Mouse (Mus musculus): ENCODE data around the gene Arl3. TPM values are rescaled to one million over a fixed set of nuclear protein-coding genes. Genes with fewer than 3 reads are reported as not detected.
A peak's percentile ranks its signal among the peaks of the same experiment; 100 is the strongest.

Arl3 gene
- polyA plus RNA-seq, 1 experiment from 2014 or later: 83.7 TPM

DNA sequence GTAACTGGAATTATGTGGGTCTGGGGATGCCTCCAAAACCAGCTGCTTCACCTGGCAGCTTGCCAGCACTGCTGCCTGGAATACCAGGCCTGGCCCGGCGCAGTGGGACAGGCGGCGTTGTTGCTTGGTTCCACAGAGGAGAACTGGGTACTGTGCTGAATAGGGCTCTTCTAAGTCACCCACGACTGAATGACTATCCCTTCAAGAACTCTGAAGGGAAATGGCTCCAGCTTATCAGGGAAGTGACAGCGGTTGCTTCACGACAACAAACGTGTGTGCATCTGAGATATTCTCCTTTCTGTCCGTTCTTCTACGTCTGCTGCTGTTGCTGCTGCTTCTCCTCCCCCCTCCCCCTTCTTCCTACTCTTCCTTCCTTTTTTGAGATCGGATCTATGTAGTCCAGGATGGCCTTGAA, 19.4 kb downstream of the Arl3 start:
- no peak overlapping the region for H3K4me2 ChIP-seq (ENCODE audit: low read depth, low read length)
- no peaks in the 10 kb centered on the region for H3K27me3 ChIP-seq (replicated peaks; ENCODE audit: control insufficient read depth, insufficient read depth, low read length)
- peak; percentile 87 for DNase-seq (ENCODE audit: low spot score)
- no peaks in the 10 kb centered on the region for H3K9me3 ChIP-seq (ENCODE audit: control insufficient read depth, low read length)
- H3K4me1 ChIP-seq (ENCODE audit: control insufficient read depth, insufficient read depth, low read length): no peaks in the 10 kb centered on the region
- 66% methylated on average over 11 of the region's 11 CpGs for WGBS
- H3K4me3 ChIP-seq (ENCODE audit: low read depth, low read length): no peak overlapping the region
- ATAC-seq (ENCODE audit: low read depth): peak; percentile 79; the same call in 1 of the 2 replicates
- no peak overlapping the region; the same call in 1 of the 2 replicates for H3K27ac ChIP-seq (replicated peaks; ENCODE audit: low read depth, low read length)
- H3K36me3 ChIP-seq (ENCODE audit: control insufficient read depth, insufficient read depth, low read length): peaks cover 78% of the 10 kb centered on the region
- H3K9ac ChIP-seq (ENCODE audit: low read depth, low read length): no peak overlapping the region

DNA sequence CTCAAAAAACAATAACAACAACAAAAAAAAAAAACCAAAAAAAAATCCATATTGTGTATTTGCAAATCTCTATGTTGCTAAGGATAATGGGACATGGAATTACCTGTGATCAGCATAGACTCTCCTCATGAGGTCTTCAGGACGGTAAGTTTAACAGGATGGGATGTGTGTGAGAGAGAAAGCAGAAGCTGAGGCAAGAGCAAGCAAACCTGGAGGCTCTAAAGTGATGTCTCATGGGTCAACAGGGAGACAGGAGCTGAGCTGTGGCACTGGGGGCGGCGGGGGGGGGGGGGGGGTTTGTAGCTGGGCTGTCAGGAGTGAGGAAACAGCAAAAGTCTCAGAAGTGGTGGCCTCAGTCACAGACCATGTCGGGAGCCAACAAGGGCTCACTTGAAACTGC, 20.5 kb downstream of the Arl3 start:
- Histone ChIP-seq H3K4me1 (ENCODE audit: control insufficient read depth, insufficient read depth, low read length) (no peaks in the 10 kb centered on the region), H3K36me3 (ENCODE audit: control insufficient read depth, insufficient read depth, low read length) (peaks cover 81% of the 10 kb centered on the region), H3K27ac (replicated peaks; ENCODE audit: low read depth, low read length) (no peak overlapping the region), H3K9ac (ENCODE audit: low read depth, low read length) (no peak overlapping the region), H3K4me3 (ENCODE audit: low read depth, low read length) (no peak overlapping the region), H3K4me2 (ENCODE audit: low read depth, low read length) (no peak overlapping the region), H3K27me3 (replicated peaks; ENCODE audit: control insufficient read depth, insufficient read depth, low read length) (no peaks in the 10 kb centered on the region), H3K9me3 (ENCODE audit: control insufficient read depth, low read length) (no peaks in the 10 kb centered on the region)
- 90% methylated on average over 4 of the region's 4 CpGs for WGBS
- no peak for DNase-seq (ENCODE audit: low spot score)
- no peak for ATAC-seq (ENCODE audit: low read depth)

DNA sequence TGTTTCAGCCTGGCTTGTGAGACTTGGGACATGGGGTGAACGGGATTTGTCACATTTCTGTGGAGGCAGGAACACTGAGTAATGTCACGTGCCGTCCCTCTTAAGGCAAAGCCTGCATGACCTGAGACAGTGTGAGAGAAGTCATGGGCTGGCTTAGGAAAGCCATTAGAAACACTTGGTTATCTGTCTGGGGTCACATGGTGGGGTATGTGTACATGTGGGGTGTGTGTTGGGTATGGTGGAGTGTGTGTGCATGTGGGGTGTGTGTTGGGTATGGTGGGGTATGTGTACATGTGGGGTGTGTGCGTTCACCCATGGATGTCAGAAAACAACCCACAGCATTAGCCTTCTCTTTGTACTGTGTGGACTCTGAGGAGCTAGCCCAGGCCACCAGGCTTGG, 22.6 kb downstream of the Arl3 start:
- Histone ChIP-seq H3K4me1 (ENCODE audit: control insufficient read depth, insufficient read depth, low read length) (no peaks in the 10 kb centered on the region), H3K4me2 (ENCODE audit: low read depth, low read length) (no peak overlapping the region), H3K27me3 (replicated peaks; ENCODE audit: control insufficient read depth, insufficient read depth, low read length) (no peaks in the 10 kb centered on the region), H3K4me3 (ENCODE audit: low read depth, low read length) (no peak overlapping the region), H3K9me3 (ENCODE audit: control insufficient read depth, low read length) (no peaks in the 10 kb centered on the region), H3K27ac (replicated peaks; ENCODE audit: low read depth, low read length) (no peak overlapping the region), H3K36me3 (ENCODE audit: control insufficient read depth, insufficient read depth, low read length) (peaks cover 72% of the 10 kb centered on the region), H3K9ac (ENCODE audit: low read depth, low read length) (no peak overlapping the region)
- WGBS: 98% methylated on average over 4 of the region's 4 CpGs
- DNase-seq (ENCODE audit: low spot score): no peak
- no peak for ATAC-seq (ENCODE audit: low read depth)

DNA sequence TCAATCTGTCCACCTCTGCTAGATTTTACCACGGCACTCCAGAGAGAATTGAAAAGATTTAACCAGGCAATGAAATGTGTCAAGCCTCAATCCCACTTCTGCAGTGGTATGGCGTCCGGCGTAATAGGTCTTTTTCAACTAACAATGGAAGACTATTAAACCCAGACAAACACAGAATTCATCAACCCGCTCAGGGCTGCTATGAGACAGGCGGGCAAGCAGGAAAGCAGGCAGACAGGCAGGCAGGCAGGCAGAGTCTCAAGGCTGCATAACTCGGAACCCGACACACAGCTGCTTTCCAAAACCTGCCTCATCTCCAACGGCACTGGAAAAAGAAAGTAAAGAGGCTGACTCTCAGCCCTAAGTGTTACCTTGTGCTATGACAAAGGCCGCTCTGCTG, 24.9 kb downstream of the Arl3 start:
- 75% methylated on average over 10 of the region's 10 CpGs for WGBS
- no peaks in the 10 kb centered on the region for H3K27me3 ChIP-seq (replicated peaks; ENCODE audit: control insufficient read depth, insufficient read depth, low read length)
- no peak overlapping the region for H3K27ac ChIP-seq (replicated peaks; ENCODE audit: low read depth, low read length)

DNA sequence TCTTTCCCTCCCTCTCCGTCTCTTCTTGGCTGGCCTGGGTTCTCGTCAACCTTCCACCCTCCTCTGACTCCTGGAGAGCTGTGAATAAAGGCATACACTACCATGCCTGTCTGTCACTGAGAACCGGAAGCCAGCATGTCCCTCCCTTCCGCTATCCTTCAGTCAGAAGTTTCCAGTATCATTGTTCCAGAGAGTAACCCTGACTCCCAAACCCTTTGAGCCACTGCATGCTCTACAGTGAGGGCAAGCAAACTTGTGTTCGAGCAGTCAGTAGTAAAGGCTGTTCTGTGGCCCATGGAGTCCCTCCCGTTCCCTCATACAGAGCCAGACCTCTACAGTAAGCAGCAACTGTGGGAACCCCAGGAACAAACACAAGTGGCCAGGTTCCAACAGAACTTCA, 25.4 kb downstream of the Arl3 start:
- H3K4me1 ChIP-seq (ENCODE audit: control insufficient read depth, insufficient read depth, low read length): no peaks in the 10 kb centered on the region
- H3K27me3 ChIP-seq (replicated peaks; ENCODE audit: control insufficient read depth, insufficient read depth, low read length): no peaks in the 10 kb centered on the region
- 90% methylated on average over 6 of the region's 6 CpGs for WGBS
- H3K9me3 ChIP-seq (ENCODE audit: control insufficient read depth, low read length): no peaks in the 10 kb centered on the region
- H3K9ac ChIP-seq (ENCODE audit: low read depth, low read length): no peak overlapping the region
- peaks cover 62% of the 10 kb centered on the region for H3K36me3 ChIP-seq (ENCODE audit: control insufficient read depth, insufficient read depth, low read length)
- no peak overlapping the region for H3K4me3 ChIP-seq (ENCODE audit: low read depth, low read length)
- ATAC-seq (ENCODE audit: low read depth): no peak
- no peak overlapping the region for H3K27ac ChIP-seq (replicated peaks; ENCODE audit: low read depth, low read length)
- DNase-seq (ENCODE audit: low spot score): no peak
- H3K4me2 ChIP-seq (ENCODE audit: low read depth, low read length): no peak overlapping the region

More for the DNA sequence above, 24.9 kb downstream of the Arl3 start:
- no peak overlapping the region for H3K9ac ChIP-seq (ENCODE audit: low read depth, low read length)
- no peak for ATAC-seq (ENCODE audit: low read depth)
- H3K4me1 ChIP-seq (ENCODE audit: control insufficient read depth, insufficient read depth, low read length): no peaks in the 10 kb centered on the region
- DNase-seq (ENCODE audit: low spot score): no peak
- H3K4me2 ChIP-seq (ENCODE audit: low read depth, low read length): no peak overlapping the region
- no peaks in the 10 kb centered on the region for H3K9me3 ChIP-seq (ENCODE audit: control insufficient read depth, low read length)
- peaks cover 57% of the 10 kb centered on the region for H3K36me3 ChIP-seq (ENCODE audit: control insufficient read depth, insufficient read depth, low read length)
- no peak overlapping the region for H3K4me3 ChIP-seq (ENCODE audit: low read depth, low read length)

DNA sequence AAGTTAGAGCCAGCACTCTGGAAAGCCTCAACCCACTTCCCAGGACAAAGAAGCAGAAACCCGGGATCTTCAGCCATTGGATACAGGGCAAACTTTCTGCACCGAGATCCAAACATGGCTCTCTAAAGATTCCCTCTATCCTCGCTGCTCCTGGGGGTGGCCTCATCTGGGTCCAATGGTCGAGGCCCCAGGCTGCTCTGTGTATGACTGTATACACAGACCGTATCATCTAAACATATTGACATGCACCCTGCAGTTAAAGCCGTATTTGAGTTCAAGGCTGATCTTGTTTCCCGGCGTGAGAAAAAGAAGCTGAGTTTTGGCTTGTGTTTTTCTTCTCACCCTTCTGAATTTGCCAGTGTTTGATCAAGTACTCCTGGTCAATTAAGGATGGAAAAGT, 30.2 kb downstream of the Arl3 start:
- peaks cover 50% of the 10 kb centered on the region for H3K36me3 ChIP-seq (ENCODE audit: control insufficient read depth, insufficient read depth, low read length)
- H3K4me2 ChIP-seq (ENCODE audit: low read depth, low read length): no peak overlapping the region
- no peak for DNase-seq (ENCODE audit: low spot score)
- no peaks in the 10 kb centered on the region for H3K9me3 ChIP-seq (ENCODE audit: control insufficient read depth, low read length)
- no peak overlapping the region for H3K27ac ChIP-seq (replicated peaks; ENCODE audit: low read depth, low read length)
- no peaks in the 10 kb centered on the region for H3K27me3 ChIP-seq (replicated peaks; ENCODE audit: control insufficient read depth, insufficient read depth, low read length)
- no peak overlapping the region for H3K4me3 ChIP-seq (ENCODE audit: low read depth, low read length)
- H3K9ac ChIP-seq (ENCODE audit: low read depth, low read length): no peak overlapping the region
- no peak for ATAC-seq (ENCODE audit: low read depth)
- no peaks in the 10 kb centered on the region for H3K4me1 ChIP-seq (ENCODE audit: control insufficient read depth, insufficient read depth, low read length)
- WGBS: 86% methylated on average over 8 of the region's 8 CpGs

DNA sequence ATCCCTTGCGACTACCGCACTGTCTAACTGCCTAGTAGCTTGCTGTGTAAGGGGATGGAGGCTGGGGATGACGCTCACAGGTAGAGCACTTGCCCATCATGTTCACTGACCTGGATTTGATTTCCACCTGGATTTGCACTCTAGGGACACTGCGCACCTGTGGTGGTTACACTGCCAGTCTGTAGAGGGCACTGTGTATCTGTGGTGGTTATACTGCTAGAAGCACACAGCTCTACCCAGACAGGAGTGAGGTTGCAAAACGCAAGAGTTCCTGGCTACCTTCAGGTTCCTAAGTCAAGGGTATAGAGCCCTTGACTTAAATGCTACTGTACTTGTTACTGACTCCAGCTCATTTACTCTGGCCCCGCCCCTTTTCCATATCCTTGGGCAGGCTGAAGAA, 34.8 kb downstream of the Arl3 start:
- Histone ChIP-seq H3K36me3 (ENCODE audit: control insufficient read depth, insufficient read depth, low read length) (peaks cover 36% of the 10 kb centered on the region), H3K4me3 (ENCODE audit: low read depth, low read length) (no peak overlapping the region), H3K4me1 (ENCODE audit: control insufficient read depth, insufficient read depth, low read length) (peaks cover under 1% of the 10 kb centered on the region; the same call in 1 of the 2 replicates), H3K9ac (ENCODE audit: low read depth, low read length) (no peak overlapping the region), H3K27ac (replicated peaks; ENCODE audit: low read depth, low read length) (no peak overlapping the region), H3K4me2 (ENCODE audit: low read depth, low read length) (no peak overlapping the region), H3K27me3 (replicated peaks; ENCODE audit: control insufficient read depth, insufficient read depth, low read length) (no peaks in the 10 kb centered on the region), H3K9me3 (ENCODE audit: control insufficient read depth, low read length) (no peaks in the 10 kb centered on the region)
- DNase-seq (ENCODE audit: low spot score) (no peak), ATAC-seq (ENCODE audit: low read depth) (no peak)
- WGBS: 89% methylated on average over 6 of the region's 6 CpGs

DNA sequence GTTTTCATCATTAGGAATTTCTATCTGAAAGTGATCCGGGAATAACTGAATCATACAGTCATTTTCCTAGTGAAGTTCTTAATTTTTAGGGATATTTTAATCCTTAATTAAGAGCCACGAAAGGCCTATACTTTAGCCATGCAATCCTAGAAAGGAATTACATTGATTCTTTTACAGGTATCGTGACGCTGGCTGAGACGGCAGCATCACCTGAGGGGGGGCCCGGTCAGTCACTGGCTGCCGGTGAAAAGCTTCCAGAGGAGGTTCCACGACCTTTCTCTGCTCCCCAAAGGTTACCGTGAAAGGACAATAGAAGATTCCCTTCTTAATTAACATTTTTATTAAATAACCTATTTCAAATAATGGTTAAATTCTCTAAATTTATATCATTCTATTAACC, 35.6 kb downstream of the Arl3 start:
- DNase-seq (ENCODE audit: low spot score): no peak
- Histone ChIP-seq H3K4me1 (ENCODE audit: control insufficient read depth, insufficient read depth, low read length) (peaks cover 8% of the 10 kb centered on the region), H3K27me3 (replicated peaks; ENCODE audit: control insufficient read depth, insufficient read depth, low read length) (no peaks in the 10 kb centered on the region), H3K36me3 (ENCODE audit: control insufficient read depth, insufficient read depth, low read length) (peaks cover 28% of the 10 kb centered on the region), H3K9me3 (ENCODE audit: control insufficient read depth, low read length) (no peaks in the 10 kb centered on the region), H3K27ac (replicated peaks; ENCODE audit: low read depth, low read length) (no peak overlapping the region), H3K4me3 (ENCODE audit: low read depth, low read length) (no peak overlapping the region), H3K9ac (ENCODE audit: low read depth, low read length) (no peak overlapping the region), H3K4me2 (ENCODE audit: low read depth, low read length) (no peak overlapping the region)
- 87% methylated on average over 9 of the region's 9 CpGs for WGBS
- ATAC-seq (ENCODE audit: low read depth): no peak

DNA sequence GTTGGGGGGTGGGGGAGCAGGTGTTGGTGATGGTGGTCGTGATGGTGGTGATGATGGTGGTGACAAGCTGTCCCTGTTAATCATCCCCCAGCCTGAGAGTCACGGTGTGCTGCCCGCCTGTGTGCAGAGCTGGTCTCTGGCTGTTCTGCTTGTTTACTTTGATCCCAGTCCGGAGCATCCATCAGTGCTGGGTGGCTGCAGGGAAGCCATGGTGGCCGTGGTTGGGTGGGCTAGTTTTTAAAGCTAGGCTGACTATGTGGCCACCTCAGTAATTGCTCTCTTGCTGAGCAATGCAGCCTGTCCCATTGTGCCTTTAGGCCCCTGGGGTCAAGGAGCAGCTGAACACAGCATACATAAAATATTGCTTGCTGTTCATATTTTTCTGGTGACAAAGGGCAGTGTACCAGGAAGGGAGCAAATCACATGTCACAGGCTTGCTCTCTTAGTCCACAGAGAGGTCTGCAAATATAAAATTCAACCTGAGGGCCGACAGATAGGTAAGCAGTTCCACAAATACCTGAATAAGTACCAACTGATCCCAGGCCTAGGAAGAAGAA, 38.4 kb downstream of the Arl3 start:
- Histone ChIP-seq H3K27ac (replicated peaks; ENCODE audit: low read depth, low read length) (no peak overlapping the region), H3K9me3 (ENCODE audit: control insufficient read depth, low read length) (no peaks in the 10 kb centered on the region), H3K27me3 (replicated peaks; ENCODE audit: control insufficient read depth, insufficient read depth, low read length) (no peaks in the 10 kb centered on the region), H3K36me3 (ENCODE audit: control insufficient read depth, insufficient read depth, low read length) (peaks cover 3% of the 10 kb centered on the region; the same call in 1 of the 2 replicates), H3K4me3 (ENCODE audit: low read depth, low read length) (no peak overlapping the region), H3K4me1 (ENCODE audit: control insufficient read depth, insufficient read depth, low read length) (peaks cover 34% of the 10 kb centered on the region), H3K4me2 (ENCODE audit: low read depth, low read length) (no peak overlapping the region), H3K9ac (ENCODE audit: low read depth, low read length) (no peak overlapping the region)
- ATAC-seq (ENCODE audit: low read depth) (no peak), DNase-seq (ENCODE audit: low spot score) (no peak)
- WGBS: 62% methylated on average over 6 of the region's 6 CpGs
